Mouse (Mus musculus) liver, adult 2 months (tissue): Measurements from ENCODE around the gene Lrg1.

Experiments used
- CTCF ChIP-seq: fragments of 200-500 bp; IDR thresholded peaks from 2 replicates; pipeline ENCODE4 v1.5.1; 2011; ENCODE audit warnings: low read depth, low read length, control low read depth
- POLR2A ChIP-seq: fragments of 200-500 bp; IDR thresholded peaks from 2 replicates; pipeline ENCODE4 v1.6.1; 2011; ENCODE audit warnings: low read length, control low read depth; ENCODE audit not compliant: insufficient read depth; ENCODE audit errors: extremely low read depth

DNA sequence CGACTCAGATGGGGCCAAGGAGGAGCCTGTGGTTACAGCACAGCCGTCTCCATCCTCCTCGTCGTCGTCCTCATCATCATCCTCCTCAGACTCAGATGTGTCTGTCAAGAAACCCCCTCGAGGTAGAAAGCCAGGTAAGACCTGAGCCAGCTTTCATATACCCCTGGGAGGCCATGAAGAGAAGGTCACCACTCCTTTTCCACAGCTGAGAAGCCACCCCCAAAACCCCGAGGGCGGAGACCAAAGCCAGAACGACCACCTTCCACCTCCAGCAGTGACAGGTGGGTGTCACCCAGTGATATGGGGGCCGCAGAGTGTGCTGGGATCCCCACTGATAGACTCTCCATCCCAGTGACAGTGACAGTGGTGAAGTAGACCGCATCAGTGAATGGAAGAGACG lies 24.9 kb downstream of the Lrg1 start:
- TF ChIP-seq CTCF (no peak), POLR2A (no peak)
